Mouse (Mus musculus): ENCODE measurements at regions not wholly inside any gene's neighbourhood (a gene's known extent, or its start where the extent isn't known, plus 50 kb on each side); places are given as distances from the start of the nearest gene placed in this dataset.
"Not testable (repeated sequence)": the region's sequence is repeated elsewhere in the genome, so short reads cannot be mapped to it uniquely, and the experiment has no call there.

DNA sequence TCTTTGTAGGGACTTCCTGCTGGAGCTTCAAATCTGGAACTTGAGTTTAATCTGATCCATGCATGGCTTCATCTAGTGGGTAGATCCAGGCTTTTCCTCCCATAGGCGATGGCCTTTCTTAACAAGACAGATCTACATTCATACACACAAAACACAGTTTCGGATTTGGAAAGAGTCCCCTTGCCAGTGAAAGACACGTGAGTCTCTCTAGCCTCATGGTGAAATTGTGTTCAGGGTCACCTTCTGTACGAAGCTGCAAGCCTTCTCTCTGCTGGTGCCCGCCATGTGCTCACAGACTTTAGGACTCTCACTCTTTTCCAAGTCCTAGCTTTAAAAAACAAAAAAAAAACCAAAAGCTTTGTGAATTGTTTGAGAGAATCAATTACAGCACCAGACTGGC lies 51.4 kb upstream of the Dlx2 start:
- no peak for DNase-seq (ENCODE audit: low read depth, low spot score)

DNA sequence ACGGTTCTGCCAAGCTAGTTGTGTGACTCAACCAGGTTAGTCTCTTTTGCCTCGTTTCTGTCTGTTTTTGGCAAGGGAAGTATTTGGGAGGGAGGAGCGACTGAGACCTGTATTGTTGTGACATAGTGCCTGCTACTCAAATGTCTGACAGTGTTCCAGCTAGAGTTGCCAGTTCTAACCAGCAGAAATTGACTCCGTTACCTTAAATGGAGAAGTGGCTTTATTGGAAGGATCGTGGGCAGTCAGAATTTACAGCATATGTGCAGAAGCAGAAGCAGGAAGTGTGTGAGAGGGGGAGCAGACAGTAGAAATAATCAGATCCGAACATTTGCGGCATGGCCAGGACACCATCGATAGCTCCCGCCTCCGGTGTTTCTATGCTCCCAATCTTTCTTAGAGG lies 51.8 kb upstream of the Dlx2 start:
- no peak for DNase-seq (ENCODE audit: low read depth, low spot score)

DNA sequence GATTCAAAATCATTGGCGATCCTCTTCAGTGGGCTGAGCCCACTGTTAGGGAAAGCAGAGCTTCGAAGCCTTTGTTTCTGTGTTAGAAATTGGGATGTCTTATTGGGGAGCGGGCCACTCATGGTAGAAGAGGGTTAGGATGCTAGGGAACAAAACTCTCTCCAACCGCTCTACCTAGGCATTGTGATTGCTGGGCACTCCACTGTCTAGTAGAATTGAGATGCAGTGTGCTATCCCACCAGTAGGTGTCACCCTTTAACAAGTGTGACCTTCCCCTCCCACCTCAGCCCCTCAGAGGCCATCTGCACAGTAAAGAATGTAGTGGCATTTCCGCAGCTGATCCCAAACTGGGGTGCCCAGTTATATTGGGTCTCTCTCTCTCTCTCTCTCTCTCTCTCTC lies 52.2 kb upstream of the Dlx2 start:
- DNase-seq (ENCODE audit: low read depth, low spot score) = peak; percentile 92

DNA sequence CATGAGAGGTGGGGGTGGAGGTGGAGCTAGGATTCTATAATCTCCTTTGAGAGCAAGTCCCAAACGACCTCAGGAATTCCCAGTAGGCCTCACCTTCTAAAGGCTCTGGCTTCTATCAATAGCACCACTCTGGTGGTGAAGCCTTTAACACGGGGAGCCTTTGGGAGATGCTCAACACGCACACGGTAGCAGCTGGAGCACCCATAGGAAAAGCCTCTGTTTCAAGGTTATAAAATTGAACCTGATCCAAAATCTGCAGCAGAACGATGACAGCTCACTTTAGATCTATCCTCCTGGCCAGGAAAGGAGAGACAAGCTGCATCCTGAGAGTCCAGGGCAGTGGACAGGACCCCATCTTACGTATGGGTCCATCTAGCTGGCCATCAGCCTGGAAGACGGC lies 53.7 kb upstream of the Dlx2 start:
- DNase-seq (ENCODE audit: low read depth, low spot score) = no peak

DNA sequence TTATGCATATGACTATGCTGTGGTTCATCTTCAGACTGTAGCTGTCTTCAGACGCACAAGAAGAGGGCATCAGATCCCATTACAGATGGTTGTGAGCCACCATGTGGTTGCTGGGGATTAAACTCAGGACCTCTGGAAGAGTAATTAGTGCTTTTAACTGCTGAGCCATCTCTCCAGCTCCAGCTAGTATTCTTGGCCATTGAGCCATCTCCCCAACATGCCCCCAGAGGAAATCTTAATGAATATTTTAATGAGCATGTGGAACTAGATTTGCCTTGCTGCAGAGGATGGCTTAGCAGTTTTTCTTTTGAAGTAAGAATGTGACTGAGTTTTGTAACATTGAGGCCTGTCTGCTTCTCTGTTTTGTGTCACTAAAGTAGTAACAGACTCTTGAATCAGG lies 54.4 kb upstream of the Dlx2 start:
- no peak for DNase-seq (ENCODE audit: low read depth, low spot score)

DNA sequence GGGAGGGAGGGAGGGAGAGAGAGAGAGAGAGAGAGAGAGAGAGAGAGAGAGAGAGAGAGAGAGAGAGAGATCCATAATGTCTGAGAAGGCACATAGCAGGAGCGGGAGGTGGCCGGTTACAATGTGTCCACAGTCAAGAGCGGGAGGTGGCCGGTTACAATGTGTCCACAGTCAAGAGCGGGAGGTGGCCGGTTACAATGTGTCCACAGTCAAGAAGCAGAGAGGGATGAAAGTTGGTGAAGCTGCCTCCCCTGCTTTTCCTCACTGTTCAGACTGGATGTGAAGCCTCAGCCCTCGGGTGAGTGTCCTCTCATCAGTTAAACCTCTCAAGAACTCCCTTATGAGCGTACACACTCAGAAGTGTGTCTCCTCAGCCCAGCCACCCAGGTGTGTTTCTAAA lies 57.2 kb upstream of the Dlx2 start:
- DNase-seq (ENCODE audit: low read depth, low spot score) = not testable (repeated sequence)

DNA sequence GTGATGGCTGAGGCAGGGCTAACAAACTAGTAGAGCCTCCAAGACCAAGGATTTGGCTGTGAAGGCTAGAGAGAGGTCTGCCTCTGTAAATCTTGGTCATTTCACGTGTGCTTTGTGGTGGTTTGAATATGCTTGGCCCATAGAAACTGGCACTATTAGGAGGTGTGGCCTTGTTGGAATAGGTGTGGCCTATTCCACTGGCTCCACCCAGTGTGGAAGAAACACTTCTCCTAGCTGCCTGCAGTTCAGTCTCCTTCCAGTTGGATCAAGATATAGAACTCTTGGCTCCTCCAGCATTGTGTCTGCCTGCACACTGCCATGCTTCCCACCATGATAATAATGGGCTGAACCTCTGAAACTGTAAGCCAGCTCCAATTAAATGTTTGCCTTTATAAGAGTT lies 59.1 kb upstream of the Dlx2 start:
- DNase-seq (ENCODE audit: low read depth, low spot score) = peak; percentile 57

DNA sequence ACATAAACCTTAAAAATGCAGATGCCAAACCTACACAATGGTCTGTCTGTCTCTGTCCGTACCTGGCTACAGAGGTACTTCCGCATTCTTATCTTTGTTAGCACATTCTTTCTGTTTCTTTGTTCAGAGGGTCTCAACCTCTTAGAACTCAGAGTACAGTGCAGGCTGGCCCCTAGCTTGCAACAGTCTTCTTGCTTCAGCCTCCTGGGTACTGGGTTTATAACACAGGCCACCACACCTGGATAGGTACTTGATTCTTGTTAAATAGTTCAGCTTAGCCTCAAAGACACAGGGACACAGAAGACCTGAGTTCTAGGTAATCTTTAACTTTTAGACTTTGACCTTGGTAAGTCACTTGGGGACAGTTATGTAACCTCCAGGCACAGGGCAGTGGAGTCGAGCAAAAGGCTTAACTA lies 60.5 kb upstream of the Dlx2 start:
- peak; percentile 86 for DNase-seq (ENCODE audit: low read depth, low spot score)

DNA sequence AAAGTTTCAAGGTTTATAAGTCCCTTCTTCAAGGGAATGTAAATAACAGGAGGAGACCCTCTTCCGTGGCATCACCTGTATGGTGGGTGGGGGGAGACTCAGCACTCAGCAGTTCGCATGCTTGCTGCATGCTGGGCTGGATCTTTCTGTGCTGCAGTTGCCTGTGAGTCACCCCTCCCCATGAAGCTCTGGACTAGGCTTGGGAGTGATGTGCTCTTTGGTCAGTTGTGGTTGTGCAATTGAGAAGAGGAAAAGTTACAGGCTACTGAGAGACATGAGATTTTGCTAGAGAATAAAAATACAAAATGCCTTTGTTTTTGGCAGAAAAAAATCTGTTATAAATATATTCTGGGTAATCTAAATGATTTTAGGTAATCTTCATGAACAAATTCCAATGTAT lies 66.7 kb upstream of the Dlx2 start:
- no peak for DNase-seq (ENCODE audit: low read depth, low spot score)

DNA sequence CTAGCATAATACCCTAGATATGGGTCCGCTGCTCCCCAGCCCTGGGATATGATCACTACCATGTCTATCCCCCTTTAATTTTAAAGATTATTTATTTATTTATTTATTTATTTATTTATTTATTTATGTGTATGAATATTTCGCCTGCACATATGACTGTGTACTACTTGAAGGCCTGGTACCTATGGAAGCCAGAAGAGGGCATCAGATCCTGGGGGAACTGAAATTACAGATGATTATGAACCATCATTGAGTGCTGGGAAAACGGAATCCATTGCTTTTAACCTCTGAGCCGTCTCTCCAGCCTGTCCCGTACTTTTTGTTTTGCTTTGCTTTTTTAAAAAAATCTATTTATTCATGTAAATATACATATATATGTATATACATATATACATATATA lies 70.0 kb upstream of the Dlx2 start:
- no peak for DNase-seq (ENCODE audit: low read depth, low spot score)

DNA sequence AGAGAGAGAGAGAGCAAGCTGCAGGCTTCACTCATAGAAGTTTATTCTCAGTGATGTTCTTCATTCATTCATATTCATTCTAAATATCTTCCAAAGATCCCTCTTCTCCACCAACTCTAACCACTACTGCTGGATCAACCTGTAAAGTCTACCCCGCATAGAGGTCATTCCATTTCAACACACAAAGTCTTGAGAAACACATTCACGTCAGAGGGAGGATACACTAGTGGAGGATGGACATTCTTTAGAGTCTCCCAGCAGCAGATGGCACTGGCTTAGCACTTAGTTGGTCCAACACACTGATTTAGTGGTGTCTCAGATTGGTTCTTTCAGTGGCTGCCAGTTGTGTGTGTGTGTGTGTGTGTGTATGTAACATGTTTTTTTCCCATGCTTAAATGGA lies 74.9 kb upstream of the Dlx2 start:
- DNase-seq (ENCODE audit: low read depth, low spot score) = no peak

DNA sequence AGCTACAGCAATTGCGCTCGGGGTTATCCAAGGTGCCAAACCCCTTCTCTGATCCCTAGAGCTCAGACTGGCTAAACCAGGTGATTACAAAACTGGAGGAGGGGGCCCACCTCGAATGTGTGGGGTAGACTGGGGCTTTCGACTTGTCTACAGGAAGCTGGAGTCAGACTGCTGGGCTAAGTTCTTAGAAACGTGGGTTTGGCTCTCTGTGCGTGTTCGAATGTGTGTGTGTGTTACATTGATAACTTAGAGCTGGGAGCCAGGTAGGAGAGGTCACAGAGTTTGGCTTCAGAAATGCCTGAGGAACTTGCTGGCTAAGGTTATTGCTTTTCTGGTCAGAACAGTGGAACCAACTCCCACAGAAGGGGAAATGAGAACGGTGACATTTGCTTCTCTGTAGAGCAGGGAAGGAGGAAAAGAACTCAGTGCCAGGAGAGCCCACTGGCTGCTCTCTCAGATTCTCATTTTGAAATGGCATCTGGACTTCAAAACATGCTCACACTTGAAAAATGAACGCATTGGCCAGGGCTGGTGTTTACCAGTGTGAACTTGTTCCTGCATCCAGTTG lies 76.1 kb upstream of the Dlx2 start:
- DNase-seq (ENCODE audit: low read depth, low spot score) = no peak

DNA sequence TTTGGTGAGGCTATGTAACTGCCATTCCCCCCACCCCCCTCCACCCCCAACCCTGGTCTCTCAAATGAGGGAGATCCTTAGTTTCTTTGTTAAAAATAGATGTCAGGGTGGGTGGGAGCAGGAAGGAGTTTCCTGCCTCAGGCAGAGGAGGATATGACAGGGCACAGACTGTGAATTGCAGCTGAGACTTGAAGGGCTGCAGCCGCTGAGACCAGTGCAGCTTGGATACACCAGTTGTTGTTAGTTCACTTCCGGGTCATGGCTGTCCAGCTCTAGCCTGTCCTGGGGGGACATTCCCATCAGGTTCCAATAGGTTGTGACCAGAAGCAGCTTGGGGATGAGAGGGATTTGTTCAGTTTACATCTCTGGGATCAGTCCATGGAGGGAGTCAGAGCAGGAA lies 76.6 kb upstream of the Dlx2 start:
- no peak for DNase-seq (ENCODE audit: low read depth, low spot score)

DNA sequence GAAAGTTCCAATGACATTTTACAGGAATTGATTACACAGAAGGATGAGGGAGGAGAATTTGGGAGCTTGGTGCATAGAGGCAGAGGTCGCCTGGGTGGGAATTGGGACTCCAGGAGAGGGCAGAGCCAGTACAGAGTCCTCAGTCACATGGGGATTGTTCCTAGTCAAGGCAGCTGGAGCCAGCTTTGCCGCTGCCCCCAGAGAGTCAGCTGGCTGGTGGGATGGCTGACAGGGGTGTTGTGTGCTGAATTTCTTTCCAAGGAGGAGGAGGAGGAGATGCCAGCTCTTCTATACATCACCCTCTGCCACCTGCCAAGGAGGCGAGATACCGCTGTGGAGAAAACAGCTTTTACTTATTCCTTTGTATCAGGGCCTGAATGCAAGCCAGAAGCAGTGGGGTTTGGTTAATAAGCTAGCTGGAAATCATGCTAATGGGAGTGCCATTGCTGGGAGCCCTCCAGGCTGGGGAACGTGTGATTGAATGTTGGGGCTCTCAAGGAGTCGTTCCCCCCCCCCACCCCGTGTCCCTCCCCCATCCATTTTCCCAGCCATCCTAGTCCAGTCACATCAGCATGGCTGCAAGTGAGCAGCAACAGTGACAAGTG lies 78.8 kb upstream of the Dlx2 start:
- DNase-seq (ENCODE audit: low read depth, low spot score) = no peak

DNA sequence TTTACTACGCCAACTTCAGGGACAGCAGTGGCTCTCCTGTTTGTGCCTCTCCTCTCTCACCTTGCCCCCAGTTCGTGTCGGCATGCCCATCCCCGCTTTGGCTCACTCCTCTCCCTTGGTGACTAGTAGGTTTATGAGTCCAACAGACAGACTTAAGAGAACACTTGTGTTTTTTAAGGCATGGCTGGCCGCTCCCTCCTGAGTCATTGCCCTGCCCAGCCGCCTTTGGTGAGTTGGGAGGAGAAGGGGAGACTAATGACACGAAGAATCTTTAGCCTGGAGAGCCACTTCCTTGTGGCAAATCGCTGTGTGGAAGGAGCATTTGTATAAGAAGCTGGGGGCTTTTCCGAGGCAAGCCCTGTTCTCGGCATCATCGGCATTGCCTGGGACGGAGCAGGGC lies 79.8 kb upstream of the Dlx2 start:
- no peak for DNase-seq (ENCODE audit: low read depth, low spot score)

DNA sequence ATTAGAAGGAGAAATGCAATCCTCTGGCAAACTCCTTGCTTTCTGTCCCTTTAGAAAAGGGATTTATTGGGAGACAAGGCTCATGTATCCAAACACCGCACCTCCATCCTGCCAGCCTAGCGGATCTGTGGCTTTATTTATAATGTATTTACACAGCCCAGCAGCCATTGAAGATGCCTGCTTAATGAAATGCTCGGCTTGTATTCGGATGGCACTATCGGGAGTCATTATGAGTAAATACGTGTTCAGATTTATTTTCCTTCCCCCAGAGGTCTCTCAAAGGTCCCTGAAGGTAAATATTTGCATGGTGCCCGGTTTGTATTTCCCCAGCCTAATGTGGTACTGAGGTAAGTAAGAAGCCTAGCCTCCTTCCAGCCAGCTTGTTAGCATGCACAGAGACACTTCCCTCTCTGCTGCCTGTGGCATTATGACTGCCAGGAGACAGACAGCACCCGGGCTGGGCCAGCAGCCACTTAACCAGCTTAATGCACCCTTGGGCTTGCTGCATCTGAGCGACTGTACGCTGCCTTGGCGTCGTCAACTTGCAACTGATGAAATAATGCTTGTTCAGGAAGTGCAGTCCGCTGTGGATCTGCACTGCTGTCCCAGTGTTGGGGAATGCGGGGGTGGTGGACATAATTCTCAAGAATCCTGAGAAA lies 80.7 kb upstream of the Dlx2 start:
- DNase-seq (ENCODE audit: low read depth, low spot score) = no peak

DNA sequence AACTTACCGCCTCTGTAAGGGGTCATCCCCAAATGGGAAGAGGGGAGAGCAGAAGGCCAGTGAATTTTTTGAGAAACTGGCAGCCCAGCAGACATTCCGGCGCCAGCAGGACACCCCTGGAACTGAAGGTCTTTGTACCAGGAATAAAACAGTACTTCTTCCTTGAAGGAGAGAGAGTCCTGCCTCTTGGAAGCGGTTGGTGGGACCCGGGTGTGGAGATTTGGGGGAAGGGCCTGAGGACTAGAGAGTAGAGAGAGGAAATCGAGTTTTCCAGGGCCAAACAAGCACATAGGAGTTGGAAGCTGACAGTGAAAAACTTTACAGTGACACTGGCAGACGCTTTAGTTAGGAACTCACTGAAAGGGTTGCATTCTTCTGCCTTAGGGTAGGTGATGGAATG lies 82.3 kb upstream of the Dlx2 start:
- peak; percentile 50 for DNase-seq (ENCODE audit: low read depth, low spot score)

DNA sequence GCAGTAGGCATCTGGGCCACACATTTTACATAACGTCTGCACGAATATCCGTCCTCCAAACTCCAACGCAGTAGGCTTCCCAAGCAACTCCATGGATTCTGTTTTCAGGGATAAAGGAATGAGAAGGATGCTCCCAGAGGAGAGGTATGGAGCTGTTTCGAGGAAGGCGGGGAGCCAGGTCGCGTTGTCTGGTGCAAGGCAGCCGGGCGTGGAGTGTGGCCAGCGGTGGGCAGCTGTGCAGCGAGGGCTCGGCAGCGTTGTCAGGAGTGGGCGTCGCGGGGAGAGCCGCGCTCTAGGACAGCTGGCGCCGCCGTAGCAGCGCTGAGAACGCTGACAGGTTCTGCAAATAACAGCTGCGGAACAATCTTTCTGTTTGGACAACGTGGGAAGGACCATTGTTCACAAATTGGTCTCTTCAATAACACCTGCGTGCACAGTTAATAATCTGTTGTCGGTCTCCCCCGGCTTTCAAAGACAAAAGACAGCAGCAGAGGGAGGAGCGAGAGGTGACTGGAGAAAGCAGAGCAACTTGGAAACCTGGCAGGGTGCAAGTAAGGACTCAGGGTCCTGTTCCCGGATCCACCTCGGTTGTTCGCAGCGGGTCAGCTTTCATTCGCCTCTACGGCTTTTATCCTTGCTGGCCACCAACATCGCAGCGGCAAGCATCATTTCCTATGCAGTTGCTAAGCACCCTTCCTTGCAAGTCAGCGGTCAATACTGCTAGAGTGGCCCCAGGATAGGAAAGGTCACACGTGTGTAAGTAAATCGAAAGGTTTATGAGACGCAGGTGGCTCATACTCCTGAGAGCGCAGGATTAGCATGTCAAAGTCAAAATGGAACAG lies 83.0 kb upstream of the Dlx2 start:
- DNase-seq (ENCODE audit: low read depth, low spot score) = peak; percentile 84

DNA sequence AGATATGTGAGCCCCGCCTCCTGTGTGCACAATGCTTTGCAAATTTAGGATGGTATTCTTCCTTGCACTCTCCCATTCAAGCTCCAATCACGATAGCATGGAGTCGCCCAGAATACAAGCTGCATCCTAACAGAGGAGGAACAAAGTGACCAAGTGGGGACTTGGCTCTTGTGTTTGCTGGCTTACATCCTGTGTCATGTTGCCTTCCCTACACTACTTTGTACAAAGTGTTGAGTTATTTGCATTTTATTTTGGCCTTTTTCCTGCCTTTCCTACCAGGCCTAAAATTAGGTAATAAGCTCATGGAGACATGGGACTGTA lies 83.5 kb upstream of the Dlx2 start:
- no peak for DNase-seq (ENCODE audit: low read depth, low spot score)

DNA sequence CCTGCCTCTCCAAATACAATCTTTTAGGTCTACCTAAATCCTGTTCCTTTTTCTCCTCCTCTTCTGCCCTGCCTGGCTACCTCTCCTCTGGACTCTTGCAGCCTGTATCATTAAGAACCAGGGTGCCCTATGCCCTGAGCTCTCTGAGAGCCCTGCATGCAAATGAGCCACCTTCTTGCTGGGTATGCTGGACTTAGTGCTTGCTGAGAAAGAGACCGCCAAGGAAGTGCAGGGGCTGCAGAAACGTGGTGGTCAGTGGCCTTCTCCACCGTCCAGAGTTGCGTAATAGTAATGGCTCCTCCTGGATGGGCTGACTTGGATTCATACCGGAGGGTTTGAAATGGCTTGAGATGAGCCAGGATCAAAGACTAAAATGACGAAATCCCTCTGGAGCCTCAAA lies 86.9 kb upstream of the Dlx2 start:
- DNase-seq (ENCODE audit: low read depth, low spot score) = no peak

DNA sequence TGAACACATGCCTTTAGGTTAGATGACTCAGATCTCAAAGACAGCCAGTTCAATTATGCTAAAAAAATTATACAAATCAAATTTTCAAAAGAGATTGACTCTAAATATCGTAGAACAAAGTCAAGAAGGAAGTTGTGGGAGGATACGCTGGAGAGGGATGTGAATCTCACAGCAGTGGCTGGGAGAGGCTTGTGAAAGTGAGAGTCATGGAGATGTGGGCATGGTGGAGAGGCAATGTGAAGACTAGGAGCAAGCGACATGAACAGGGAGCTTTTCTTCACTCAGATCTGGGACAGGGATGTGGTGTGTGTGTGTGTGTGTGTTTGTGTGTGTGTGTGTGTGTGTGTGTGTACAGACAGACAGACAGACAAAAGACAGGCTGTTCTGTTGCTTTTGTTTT lies 87.9 kb upstream of the Dlx2 start:
- no peak for DNase-seq (ENCODE audit: low read depth, low spot score)

DNA sequence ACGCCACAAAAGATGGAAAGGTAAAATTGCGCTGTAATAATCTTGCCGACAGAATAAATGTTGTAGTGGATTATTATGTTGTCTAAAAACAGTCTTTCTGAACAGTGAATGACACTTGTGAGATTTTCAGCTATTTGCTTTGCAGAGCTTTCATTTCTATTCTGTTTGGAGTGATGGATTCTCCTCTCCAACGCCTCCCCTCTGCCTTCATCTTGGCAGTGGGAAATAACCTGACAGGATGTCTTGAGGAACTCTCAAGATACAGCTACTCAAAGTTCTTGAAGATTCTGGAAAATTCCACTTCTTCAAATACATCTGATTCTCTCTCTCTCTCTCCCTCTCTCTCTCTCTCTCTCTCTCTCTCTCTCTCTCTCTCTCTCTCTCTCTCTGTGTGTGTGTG lies 89.6 kb upstream of the Dlx2 start:
- DNase-seq (ENCODE audit: low read depth, low spot score) = no peak

DNA sequence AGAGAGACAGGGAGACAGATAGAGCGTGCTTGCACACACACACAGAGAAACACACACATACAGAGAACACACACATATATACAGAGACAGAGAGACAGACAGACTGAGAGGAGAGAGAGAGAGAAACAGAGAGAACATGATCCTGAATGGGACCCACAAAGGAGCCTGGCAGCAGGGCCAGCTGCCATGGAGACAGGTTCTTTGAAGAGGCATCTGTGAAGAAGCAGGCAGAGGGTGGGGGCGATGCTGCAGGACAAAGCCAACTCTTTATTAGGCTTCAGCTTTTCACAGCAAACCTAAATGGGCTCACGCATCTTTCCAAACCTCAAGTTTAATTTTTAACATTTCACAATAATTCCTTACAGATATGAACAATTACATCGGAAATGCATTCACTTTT lies 90.0 kb upstream of the Dlx2 start:
- DNase-seq (ENCODE audit: low read depth, low spot score) = no peak
